Mouse (Mus musculus) embryonic facial prominence, embryonic 11.5 days (tissue): ENCODE data around the gene Rdx. TPM values are rescaled to one million over a fixed set of nuclear protein-coding genes. Genes with fewer than 3 reads are reported as not detected.
"Not testable (repeated sequence)": the region's sequence is repeated elsewhere in the genome, so short reads cannot be mapped to it uniquely, and the experiment has no call there.

ENCODE experiments used
- ATAC-seq: fragments of 200-750 bp; cut with Nextera tagmentation; replicated peaks from 2 replicates; pipeline ENCODE4 v1.8.0; 2017; ENCODE audit warnings: low read depth; ENCODE audit not compliant: insufficient number of reproducible peaks, low FRiP score, low TSS enrichment
- DNase-seq: peaks from one replicate; pipeline ENCODE4 v3.0.0-alpha.2; 2015; ENCODE audit warnings: low spot score
- H3K27ac ChIP-seq: fragments of 300-500 bp; sonication (generic); replicated peaks from 2 replicates; pipeline ENCODE4 v1.5.1; 2014; ENCODE audit warnings: mild to moderate bottlenecking, low read depth, low read length, control low read depth
- H3K27me3 ChIP-seq: fragments of 300-500 bp; sonication (generic); 2 replicates; pipeline ENCODE4 v1.6.1; 2014; ENCODE audit warnings: mild to moderate bottlenecking, low read length, moderate library complexity, mixed read lengths; ENCODE audit not compliant: control insufficient read depth, insufficient read depth
- H3K36me3 ChIP-seq: fragments of 300-500 bp; sonication (generic); replicated peaks from 2 replicates; pipeline ENCODE4 v1.6.1; 2014; ENCODE audit warnings: low read depth, mild to moderate bottlenecking, low read length, moderate library complexity, mixed read lengths; ENCODE audit not compliant: control insufficient read depth, insufficient read depth
- H3K4me1 ChIP-seq: fragments of 300-500 bp; sonication (generic); 2 replicates; pipeline ENCODE4 v1.6.1; 2014; ENCODE audit warnings: low read length, mixed read lengths; ENCODE audit not compliant: control insufficient read depth, insufficient read depth
- H3K4me2 ChIP-seq: fragments of 300-500 bp; sonication (generic); 2 replicates; pipeline ENCODE4 v1.6.1; 2014; ENCODE audit warnings: low read depth, mild to moderate bottlenecking, control low read depth, low read length, moderate library complexity
- H3K4me3 ChIP-seq: fragments of 300-500 bp; sonication (generic); 2 replicates; pipeline ENCODE4 v1.5.1; 2014; ENCODE audit warnings: low read depth, low read length, control low read depth
- H3K9ac ChIP-seq: fragments of 300-500 bp; sonication (generic); replicated peaks from 2 replicates; pipeline ENCODE4 v1.6.1; 2014; ENCODE audit warnings: mild to moderate bottlenecking, control low read depth, low read length
- H3K9me3 ChIP-seq: fragments of 300-500 bp; sonication (generic); replicated peaks from 2 replicates; pipeline ENCODE4 v1.6.1; 2016; ENCODE audit warnings: mild to moderate bottlenecking, low read length, inconsistent platforms, mixed read lengths; ENCODE audit not compliant: control insufficient read depth
- WGBS: fragments of 180-500 bp; shearing (Covaris S2); extraction: QIAGEN DNeasy Blood & Tissue Kit; methylation state at CpG from one replicate; pipeline ENCODE4 v1.1.7; 2014; 5-methylcytosine and 5-hydroxymethylcytosine counted together
- polyA plus RNA-seq: library from polyadenylated mRNA; unstranded; fragments of >200 nt; fragmentation: Nextera tagmentation; extraction: Ambion mirVana; gene quantifications from 2 replicates; pipeline ENCODE4 v1.2.1, GENCODE M21; 2014

Gene Rdx
- polyA plus RNA-seq, 1 experiment from 2014 or later = 232 TPM

DNA sequence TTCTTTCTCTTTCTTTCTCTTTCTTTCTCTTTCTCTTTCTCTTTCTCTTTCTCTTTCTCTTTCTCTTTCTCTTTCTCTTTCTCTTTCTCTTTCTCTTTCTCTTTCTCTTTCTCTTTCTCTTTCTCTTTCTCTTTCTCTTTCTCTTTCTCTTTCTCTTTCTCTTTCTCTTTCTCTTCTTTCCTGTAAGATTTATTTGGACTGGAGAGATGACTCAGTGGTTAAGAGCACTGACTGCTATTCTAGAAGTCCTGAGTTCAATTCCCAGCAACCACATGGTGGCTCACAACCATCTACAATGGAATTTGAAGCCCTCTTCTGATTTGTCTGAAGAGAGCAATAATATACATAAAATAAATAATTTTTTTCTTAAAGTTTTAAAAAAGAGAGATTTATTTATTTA, 24.4 kb downstream of the Rdx start:
- not testable (repeated sequence) for H3K9me3 ChIP-seq, H3K9ac ChIP-seq, H3K27ac ChIP-seq, ATAC-seq, H3K36me3 ChIP-seq, H3K27me3 ChIP-seq, DNase-seq, H3K4me2 ChIP-seq, H3K4me3 ChIP-seq, H3K4me1 ChIP-seq

DNA sequence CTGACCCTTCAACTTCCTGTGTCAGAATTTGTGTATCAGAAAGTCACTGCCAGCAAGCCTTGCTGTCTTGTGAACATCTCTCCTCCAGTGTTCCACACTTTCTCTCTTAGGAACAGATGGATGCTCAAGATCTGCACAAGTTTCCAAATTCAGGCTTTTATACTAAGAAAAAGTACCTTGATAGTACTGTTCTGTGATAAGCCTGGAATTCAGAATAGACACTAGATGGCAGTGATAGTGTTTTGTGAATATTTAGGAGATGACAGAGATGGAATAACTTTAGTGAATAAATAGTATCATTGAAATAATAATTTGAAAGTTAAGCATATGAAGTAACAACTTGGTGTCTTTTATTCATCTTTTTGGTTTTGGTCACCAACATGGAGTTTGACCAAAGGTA, 25.2 kb downstream of the Rdx start:
- Histone ChIP-seq H3K27me3 (no peaks in the 10 kb centered on the region), H3K27ac (no peak overlapping the region), H3K4me2 (no peak overlapping the region), H3K4me3 (no peak overlapping the region), H3K9me3 (no peaks in the 10 kb centered on the region), H3K9ac (no peak overlapping the region), H3K4me1 (no peaks in the 10 kb centered on the region), H3K36me3 (peaks cover 3% of the 10 kb centered on the region)
- ATAC-seq (no peak), DNase-seq (no peak)

DNA sequence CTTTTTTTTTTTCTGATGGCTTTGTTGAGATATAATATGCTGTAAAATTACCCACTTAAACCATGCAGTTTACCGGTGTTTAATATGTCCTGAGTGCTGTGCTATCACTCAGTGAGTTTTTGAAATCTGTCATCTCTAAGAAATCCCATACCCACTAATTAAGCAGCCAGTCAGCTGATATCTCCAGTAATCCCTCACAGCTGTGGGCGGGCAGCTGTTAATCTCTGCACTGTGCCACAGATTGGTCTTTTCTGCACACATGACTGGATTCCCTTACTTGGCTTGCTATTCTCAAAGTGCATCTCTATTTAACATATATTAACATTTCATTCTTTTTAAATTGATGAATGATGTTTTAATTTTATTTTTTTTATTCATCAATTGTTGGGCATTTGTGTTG, 29.1 kb downstream of the Rdx start:
- Histone ChIP-seq H3K9ac (no peak overlapping the region), H3K27ac (no peak overlapping the region), H3K36me3 (peaks cover 5% of the 10 kb centered on the region), H3K27me3 (no peaks in the 10 kb centered on the region), H3K9me3 (no peaks in the 10 kb centered on the region), H3K4me3 (no peak overlapping the region), H3K4me1 (no peaks in the 10 kb centered on the region), H3K4me2 (no peak overlapping the region)
- DNase-seq (no peak), ATAC-seq (no peak)
- 83% methylated on average over 2 of the region's 2 CpGs for WGBS

DNA sequence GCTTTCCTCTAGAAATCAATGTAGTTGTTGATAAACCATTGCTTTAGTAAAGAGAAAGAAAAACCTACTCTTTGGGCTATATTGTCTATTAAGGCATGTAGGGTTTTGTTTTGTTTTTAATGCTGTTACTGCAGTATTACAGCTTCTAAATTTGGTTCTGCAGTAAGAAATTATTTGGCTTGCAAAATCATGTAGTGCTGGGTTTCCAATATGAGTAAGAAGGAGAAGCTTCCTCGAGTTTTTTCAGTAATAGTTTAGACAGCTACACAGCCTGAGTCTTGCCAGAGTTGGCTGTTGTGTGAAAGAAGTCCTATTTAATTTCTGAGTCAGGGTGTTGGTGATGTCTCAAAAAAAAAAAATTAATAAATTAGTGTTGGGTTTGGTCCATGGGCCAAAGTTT, 30.7 kb downstream of the Rdx start:
- no peak for ATAC-seq
- no peaks in the 10 kb centered on the region for H3K4me1 ChIP-seq
- no peak overlapping the region for H3K27ac ChIP-seq
- peaks cover 7% of the 10 kb centered on the region for H3K36me3 ChIP-seq
- H3K27me3 ChIP-seq = no peaks in the 10 kb centered on the region
- no peaks in the 10 kb centered on the region for H3K9me3 ChIP-seq
- 88% methylated on average over 1 of the region's 1 CpGs for WGBS
- H3K4me2 ChIP-seq = no peak overlapping the region
- no peak overlapping the region for H3K9ac ChIP-seq
- DNase-seq = no peak
- H3K4me3 ChIP-seq = no peak overlapping the region

DNA sequence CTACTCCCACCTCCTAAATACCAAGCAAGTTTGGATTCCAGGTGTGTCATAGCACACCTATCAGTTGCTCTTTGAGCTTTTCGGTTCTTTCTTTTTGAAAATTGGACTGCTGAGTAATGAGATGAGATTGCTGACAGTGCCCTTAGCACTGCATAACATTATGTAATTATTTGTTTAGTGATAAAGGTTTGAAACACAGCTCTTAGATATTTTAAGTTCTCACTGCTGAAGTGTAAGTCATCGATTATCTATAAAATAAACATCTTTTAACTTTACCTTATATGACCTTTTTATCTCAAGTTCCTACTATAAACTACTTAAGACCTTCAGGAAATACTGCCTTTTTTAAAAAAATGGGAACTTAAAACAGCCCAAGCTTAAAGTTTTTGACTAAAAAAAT, 35.0 kb downstream of the Rdx start:
- ATAC-seq (no peak), DNase-seq (no peak)
- Histone ChIP-seq H3K4me3 (no peak overlapping the region), H3K27me3 (no peaks in the 10 kb centered on the region), H3K27ac (no peak overlapping the region), H3K36me3 (peaks cover 9% of the 10 kb centered on the region), H3K4me2 (no peak overlapping the region), H3K4me1 (no peaks in the 10 kb centered on the region), H3K9ac (no peak overlapping the region), H3K9me3 (no peaks in the 10 kb centered on the region)
- 93% methylated on average over 2 of the region's 2 CpGs for WGBS

DNA sequence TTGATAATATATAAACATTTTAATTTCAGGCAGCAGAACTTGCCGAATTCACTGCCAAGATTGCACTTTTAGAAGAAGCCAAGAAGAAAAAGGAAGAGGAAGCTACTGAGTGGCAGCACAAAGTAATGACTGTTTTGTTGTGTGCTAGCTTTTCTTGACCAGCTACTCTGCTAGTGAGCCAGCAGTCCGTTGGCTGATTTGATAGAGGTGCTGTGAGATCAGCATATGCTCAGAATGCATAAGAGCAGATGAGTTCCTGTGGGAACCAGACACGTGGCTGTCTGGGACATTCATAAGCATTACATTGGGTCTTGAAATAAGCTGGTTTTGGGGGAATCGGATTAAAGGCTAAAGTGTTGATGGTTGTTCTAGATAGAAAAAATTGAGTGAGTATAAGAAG, 35.4 kb downstream of the Rdx start:
- Histone ChIP-seq H3K27me3 (no peaks in the 10 kb centered on the region), H3K4me3 (no peak overlapping the region), H3K9ac (no peak overlapping the region), H3K9me3 (no peaks in the 10 kb centered on the region), H3K36me3 (peaks cover 9% of the 10 kb centered on the region), H3K27ac (no peak overlapping the region), H3K4me1 (no peaks in the 10 kb centered on the region), H3K4me2 (no peak overlapping the region)
- WGBS = 91% methylated on average over 4 of the region's 4 CpGs
- ATAC-seq (no peak), DNase-seq (no peak)

DNA sequence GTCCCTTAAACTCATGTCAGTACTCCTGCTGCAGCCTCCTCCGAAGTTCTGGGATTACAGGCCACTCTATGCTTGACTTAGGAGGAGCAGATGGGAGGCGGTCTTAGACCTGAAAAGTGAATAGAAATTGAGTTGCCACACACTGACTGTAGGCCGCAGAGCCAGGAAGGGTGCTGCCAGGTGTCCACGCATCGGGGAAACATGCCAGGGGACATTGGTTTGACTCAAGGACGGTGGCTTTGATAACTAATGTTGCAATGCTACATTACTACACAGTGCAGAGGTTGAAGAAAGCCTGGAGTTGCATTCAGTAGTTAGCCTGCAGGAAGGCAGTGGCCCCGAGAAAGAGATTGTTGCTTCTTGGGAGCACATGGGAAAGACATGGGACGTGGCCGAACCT, 44.8 kb downstream of the Rdx start:
- no peaks in the 10 kb centered on the region for H3K9me3 ChIP-seq
- ATAC-seq = no peak
- WGBS = 91% methylated on average over 9 of the region's 9 CpGs
- H3K4me3 ChIP-seq = no peak overlapping the region
- H3K4me1 ChIP-seq = no peaks in the 10 kb centered on the region
- H3K27ac ChIP-seq = no peak overlapping the region
- no peak overlapping the region for H3K4me2 ChIP-seq
- no peak overlapping the region for H3K9ac ChIP-seq
- no peaks in the 10 kb centered on the region for H3K27me3 ChIP-seq
- no peak for DNase-seq
- peaks cover 2% of the 10 kb centered on the region; the same call in 1 of the 2 replicates for H3K36me3 ChIP-seq

DNA sequence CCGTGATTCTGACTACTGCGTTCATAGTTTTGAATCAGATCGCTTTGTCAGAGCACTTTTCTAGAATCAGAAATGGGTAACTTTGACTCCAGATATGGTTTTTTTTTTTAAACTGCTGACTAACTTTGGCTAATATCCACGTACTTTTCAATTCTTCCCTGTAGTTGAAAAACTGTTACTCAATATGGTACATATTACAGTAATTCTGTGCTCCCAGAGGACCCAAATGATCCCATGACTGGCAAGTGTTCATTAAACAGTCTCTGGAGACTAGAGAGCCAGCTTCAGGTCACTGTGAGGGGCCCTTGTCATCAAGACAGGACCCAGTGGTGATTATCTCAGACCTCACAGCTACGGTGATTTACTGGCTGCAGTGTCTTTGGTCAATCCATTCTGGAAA, 45.3 kb downstream of the Rdx start:
- Histone ChIP-seq H3K36me3 (peaks cover 2% of the 10 kb centered on the region; the same call in 1 of the 2 replicates), H3K27ac (no peak overlapping the region), H3K9ac (no peak overlapping the region), H3K4me2 (no peak overlapping the region), H3K4me1 (no peaks in the 10 kb centered on the region), H3K27me3 (no peaks in the 10 kb centered on the region), H3K9me3 (no peaks in the 10 kb centered on the region), H3K4me3 (no peak overlapping the region)
- 81% methylated on average over 5 of the region's 5 CpGs for WGBS
- ATAC-seq (no peak), DNase-seq (no peak)

DNA sequence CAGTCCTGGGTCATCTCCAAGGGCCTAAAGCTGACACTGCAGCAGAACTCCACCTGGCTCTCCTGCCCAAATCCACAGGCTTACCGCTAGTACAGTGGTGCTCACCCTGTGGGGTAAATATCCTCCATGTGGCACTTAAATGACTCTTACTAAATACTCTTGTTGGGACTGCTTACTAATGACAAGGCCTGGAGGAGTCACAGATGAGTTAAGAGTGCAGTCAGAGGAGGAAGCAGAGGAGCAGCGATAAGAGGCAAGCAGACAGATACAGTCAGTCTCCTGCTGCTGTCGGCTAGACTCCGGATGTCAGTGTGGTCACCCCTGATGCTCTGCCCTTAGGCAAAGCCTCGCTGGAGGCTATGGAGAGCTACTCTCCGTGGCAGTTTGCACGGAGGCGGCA, 46.1 kb downstream of the Rdx start:
- Histone ChIP-seq H3K27me3 (no peaks in the 10 kb centered on the region), H3K27ac (no peak overlapping the region), H3K9me3 (no peaks in the 10 kb centered on the region), H3K9ac (no peak overlapping the region), H3K4me3 (no peak overlapping the region), H3K4me1 (no peaks in the 10 kb centered on the region), H3K4me2 (no peak overlapping the region), H3K36me3 (0 out of 2 replicates have a peak, but pooled peaks cover 2% of the 10 kb centered on the region)
- 66% methylated on average over 8 of the region's 8 CpGs for WGBS
- no peak for ATAC-seq
- DNase-seq = no peak
